9 mouse cellular contexts compared by ENCODE assay signal in the genomic region with DNA sequence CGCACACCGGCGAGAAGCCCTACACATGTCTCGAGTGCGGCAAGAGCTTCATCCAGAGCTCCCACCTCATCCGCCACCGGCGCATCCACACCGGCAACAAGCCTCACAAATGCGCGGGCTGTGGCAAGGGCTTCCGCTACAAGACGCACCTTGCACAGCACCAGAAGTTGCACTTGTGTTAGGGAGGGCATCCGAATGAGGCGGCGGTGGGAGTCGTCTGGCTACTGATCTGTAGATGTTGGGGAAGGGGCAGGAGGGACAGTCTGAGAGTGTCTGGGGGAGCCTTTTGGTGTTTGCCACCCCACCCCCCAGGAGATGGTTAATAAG. TPM values are rescaled to one million over a fixed set of nuclear protein-coding genes. Genes with fewer than 3 reads are reported as not detected.
A peak's percentile ranks its signal among the peaks of the same experiment; 100 is the strongest.
DNase-seq lines count a peak whose midpoint lies in the region; ATAC-seq and TF ChIP-seq lines count a peak whose summit lies in the region.
"Had no signal": no experiment of that assay in that cellular context is flagged by ENCODE, and none has a peak within 500 bp of the region (broad histone marks: within the 10 kb centered on the region; RNA-seq: fewer than 3 reads in every experiment).

No protein-coding gene starts in this region.

- no peak overlapping the region for H3K9ac ChIP-seq in liver, embryonic 14.5 days (replicated peaks)

- peaks cover 36% of the 10 kb centered on the region for H3K27me3 ChIP-seq in heart, embryonic 10.5 days (ENCODE audit: insufficient read depth, poor library complexity, severe bottlenecking)
- H3K27me3 ChIP-seq in E14TG2a.4 (ENCODE audit: insufficient read depth, low read length) = peaks cover 61% of the 10 kb centered on the region
- H3K27me3 ChIP-seq in liver, embryonic 14.5 days (ENCODE audit: control insufficient read depth, insufficient read depth, low read length) = peaks cover 35% of the 10 kb centered on the region

- no peak for TF ChIP-seq EP300 in liver, embryonic 14.5 days (IDR thresholded peaks at IDR 0.05; ENCODE audit: low read depth)

- no peak for DNase-seq in heart, embryonic 10.5 days (ENCODE audit: low spot score)
- DNase-seq in heart, adult 18-20 months = no peak
- no peak for DNase-seq in liver, embryonic 14.5 days (ENCODE audit: low read depth in 3 of 3, low spot score in 3 of 3)
- DNase-seq in thymus, postnatal 25 days = peak; percentile 47
- no peak for DNase-seq in cerebellum, adult 18-20 months
- DNase-seq in layer of hippocampus, adult 18-20 months (ENCODE audit: low spot score in 2 of 2) = no peak

- H3K4me1 ChIP-seq in heart, embryonic 10.5 days = peaks cover 29% of the 10 kb centered on the region
- H3K4me1 ChIP-seq in E14TG2a.4 (replicated peaks; ENCODE audit: low read depth, low read length) = peaks cover 18% of the 10 kb centered on the region
- H3K4me1 ChIP-seq in liver, embryonic 14.5 days (replicated peaks; ENCODE audit: control insufficient read depth in 2 of 2, insufficient read depth in 2 of 2, low read length in 1 of 2) = peaks cover 0 to 2% of the 10 kb centered on the region in 2 experiments; a peak in 1 of 4 replicates

- peak; percentile 13 for ATAC-seq in granulocyte monocyte progenitor cell, adult 5-6 weeks (replicated peaks; ENCODE audit: poor library complexity, severe bottlenecking)
- ATAC-seq in liver, embryonic 14.5 days (ENCODE audit: insufficient read depth) = no peak

- H3K9me3 ChIP-seq in heart, embryonic 10.5 days = no peaks in the 10 kb centered on the region
- no peaks in the 10 kb centered on the region for H3K9me3 ChIP-seq in E14TG2a.4 (ENCODE audit: low read length)
- H3K9me3 ChIP-seq in liver, embryonic 14.5 days (ENCODE audit: control insufficient read depth, low read length) = no peaks in the 10 kb centered on the region

- peaks cover 10% of the 10 kb centered on the region for H3K36me3 ChIP-seq in heart, embryonic 10.5 days
- H3K36me3 ChIP-seq in E14TG2a.4 (ENCODE audit: insufficient read depth, low read length) = no peaks in the 10 kb centered on the region
- no peaks in the 10 kb centered on the region for H3K36me3 ChIP-seq in liver, embryonic 14.5 days (replicated peaks; ENCODE audit: control insufficient read depth, insufficient read depth, low read depth)

- peak overlapping the region; percentile 75 for H3K4me3 ChIP-seq in heart, embryonic 10.5 days
- peak overlapping the region; percentile 83 for H3K4me3 ChIP-seq in E14TG2a.4 (replicated peaks; ENCODE audit: low read length)
- H3K4me3 ChIP-seq in liver, embryonic 14.5 days (ENCODE audit: insufficient read depth in 1 of 2, low read depth in 2 of 2, low read length in 2 of 2) = peak overlapping the region; percentile 26 to 58; a peak in 3 of 4 replicates

- H3K4me2 ChIP-seq in liver, embryonic 14.5 days (ENCODE audit: low read depth) = peak overlapping the region; percentile 68

- TF ChIP-seq CTCF in E14TG2a.4 (conservative IDR thresholded peaks at IDR 0.05; ENCODE audit: low read length) = no peak
- TF ChIP-seq CTCF in liver, embryonic 14.5 days (IDR thresholded peaks at IDR 0.05; ENCODE audit: low read depth) = no peak

- 5% methylated on average over 17 of the region's 17 CpGs for WGBS in heart, embryonic 10.5 days
- 3% methylated on average over 17 of the region's 17 CpGs for WGBS in liver, embryonic 14.5 days (ENCODE audit: insufficient replicate concordance)

- peak overlapping the region; percentile 81 for H3K27ac ChIP-seq in heart, embryonic 10.5 days
- no peak overlapping the region for H3K27ac ChIP-seq in liver, embryonic 14.5 days

RNA-seq across cellular contexts. Expression of a gene that starts 28.5 kb away (rescaled TPM):
- 0.20 TPM in 1 of 2 replicates, not detected in the other for polyA plus RNA-seq in heart, embryonic 10.5 days (2016; fragmentation: Nextera tagmentation; extraction: Ambion mirVana)
- not detected for total RNA-seq in heart, adult 18-20 months (2021)
- total RNA-seq in granulocyte monocyte progenitor cell, adult 5-6 weeks (2014; fragmentation: Nextera tagmentation) = not detected in 2 replicates
- total RNA-seq in granulocyte monocyte progenitor cell, adult 5-6 weeks (2017) = not detected in 2 replicates
- not detected in 2 replicates for polyA plus RNA-seq in liver, embryonic 14.5 days (2012; rRNA removed)
- polyA plus RNA-seq in liver, embryonic 14.5 days (2014; fragmentation: Nextera tagmentation; extraction: Ambion mirVana) = not detected in 2 replicates
- not detected for total RNA-seq in layer of hippocampus, adult 18-20 months (2021)
- total RNA-seq: left cerebral cortex, adult 18-20 months had no signal

RNA-seq across cellular contexts. Expression of a gene that starts 46.2 kb away (rescaled TPM):
- polyA plus RNA-seq in heart, embryonic 10.5 days (2016; fragmentation: Nextera tagmentation; extraction: Ambion mirVana) = 7.3 and 10.0 TPM in 2 replicates
- 1 to 10 TPM; 5.9 to 7.3 TPM for total RNA-seq in heart, adult 18-20 months (2021)
- total RNA-seq in granulocyte monocyte progenitor cell, adult 5-6 weeks (2014; fragmentation: Nextera tagmentation) = 1.4 and 3.5 TPM in 2 replicates
- total RNA-seq in granulocyte monocyte progenitor cell, adult 5-6 weeks (2017) = 0.36 and 1.5 TPM in 2 replicates
- polyA plus RNA-seq in liver, embryonic 14.5 days (2012; rRNA removed) = 1.4 and 1.7 TPM in 2 replicates
- 1.6 and 2.4 TPM in 2 replicates for polyA plus RNA-seq in liver, embryonic 14.5 days (2014; fragmentation: Nextera tagmentation; extraction: Ambion mirVana)
- total RNA-seq in layer of hippocampus, adult 18-20 months (2021) = 10 to 100 TPM; 25.8 to 27.0 TPM
